Mouse (Mus musculus): ENCODE measurements around the gene Wnt1. TPM values are rescaled to one million over a fixed set of nuclear protein-coding genes. Genes with fewer than 3 reads are reported as not detected.
A peak's percentile ranks its signal among the peaks of the same experiment; 100 is the strongest.
"Not testable (repeated sequence)": the region's sequence is repeated elsewhere in the genome, so short reads cannot be mapped to it uniquely, and the experiment has no call there.

Wnt1 gene
- not detected for total RNA-seq (2021)
- long read RNA-seq, experiment 1, partial matches to known transcripts: 0 of 11 reads
- long read RNA-seq, experiment 1, other reads (novel, unspliced or antisense): 11 of 11 reads
- long read RNA-seq, experiment 2, partial matches to known transcripts: 0 of 12 reads
- long read RNA-seq, experiment 2, other reads (novel, unspliced or antisense): 12 of 12 reads

DNA sequence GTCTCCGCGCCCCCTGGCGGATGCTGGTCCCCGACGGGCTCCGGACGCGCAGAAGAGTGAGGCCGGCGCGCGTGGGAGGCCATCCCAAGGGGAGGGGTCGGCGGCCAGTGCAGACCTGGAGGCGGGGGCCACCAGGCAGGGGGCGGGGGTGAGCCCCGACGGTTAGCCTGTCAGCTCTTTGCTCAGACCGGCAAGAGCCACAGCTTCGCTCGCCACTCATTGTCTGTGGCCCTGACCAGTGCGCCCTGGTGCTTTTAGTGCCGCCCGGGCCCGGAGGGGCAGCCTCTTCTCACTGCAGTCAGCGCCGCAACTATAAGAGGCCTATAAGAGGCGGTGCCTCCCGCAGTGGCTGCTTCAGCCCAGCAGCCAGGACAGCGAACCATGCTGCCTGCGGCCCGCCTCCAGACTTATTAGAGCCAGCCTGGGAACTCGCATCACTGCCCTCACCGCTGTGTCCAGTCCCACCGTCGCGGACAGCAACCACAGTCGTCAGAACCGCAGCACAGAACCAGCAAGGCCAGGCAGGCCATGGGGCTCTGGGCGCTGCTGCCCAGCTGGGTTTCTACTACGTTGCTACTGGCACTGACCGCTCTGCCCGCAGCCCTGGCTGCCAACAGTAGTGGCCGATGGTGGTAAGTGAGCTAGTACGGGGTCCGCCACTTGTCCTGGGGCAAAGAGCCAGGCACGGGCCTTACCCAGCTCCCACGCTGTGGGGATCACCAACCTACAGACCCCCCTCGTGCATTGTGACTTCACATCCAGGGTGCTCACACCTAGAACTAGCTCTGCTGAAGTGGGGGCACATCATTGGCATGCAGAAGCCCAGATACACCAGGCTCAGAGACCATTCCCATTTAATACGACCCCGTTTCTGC, at the start of gene Wnt1:
Gene Wnt1, plus strand, starts transcription at position 197 of the 875 bp plus-strand sequence.
- intact Hi-C loops (cut with DNase I): loop anchor here (5.0 kb wide), 2 partner anchors 128 to 208 kb away; partner anchors contain the start of gene Ddx23
- DNase-seq (ENCODE audit: low spot score in 2 of 2): no peak

GRCm38 (mm10) chr15:98740219-98740618, 49.4 kb upstream of the Wnt1 start:
- DNase-seq (ENCODE audit: low spot score in 2 of 2): no peak
- intact Hi-C loops (cut with DNase I): no loop called here

- no peak for DNase-seq (ENCODE audit: low spot score in 2 of 2)
- intact Hi-C loops (cut with DNase I): no loop called here
These were observed 46.8 kb upstream of the Wnt1 start for GRCm38 (mm10) chr15:98742766-98743428.

DNA sequence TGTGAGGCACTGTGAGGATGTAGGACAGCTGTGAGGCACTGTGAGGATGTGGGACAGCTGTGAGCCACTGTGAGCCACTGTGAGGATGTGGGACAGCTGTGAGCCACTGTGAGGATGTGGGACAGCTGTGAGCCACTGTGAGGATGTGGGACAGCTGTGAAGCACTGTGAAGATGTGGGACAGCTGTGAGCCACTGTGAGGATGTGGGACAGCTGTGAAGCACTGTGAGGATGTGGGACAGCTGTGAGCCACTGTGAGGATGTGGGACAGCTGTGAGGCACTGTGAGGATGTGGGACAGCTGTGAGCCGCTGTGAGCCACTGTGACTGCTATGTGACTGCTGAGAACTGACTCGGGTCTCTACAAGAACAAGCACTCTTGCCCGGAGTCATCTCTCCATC, 45.8 kb upstream of the Wnt1 start:
- DNase-seq (ENCODE audit: low spot score in 2 of 2); intact Hi-C loops (cut with DNase I): not testable (repeated sequence)

- DNase-seq (ENCODE audit: low spot score in 2 of 2): peak in 1 of 2 experiments; percentile 76
- intact Hi-C loops (cut with DNase I): no loop called here
These were observed 43.2 kb upstream of the Wnt1 start for GRCm38 (mm10) chr15:98746344-98746965.

DNA sequence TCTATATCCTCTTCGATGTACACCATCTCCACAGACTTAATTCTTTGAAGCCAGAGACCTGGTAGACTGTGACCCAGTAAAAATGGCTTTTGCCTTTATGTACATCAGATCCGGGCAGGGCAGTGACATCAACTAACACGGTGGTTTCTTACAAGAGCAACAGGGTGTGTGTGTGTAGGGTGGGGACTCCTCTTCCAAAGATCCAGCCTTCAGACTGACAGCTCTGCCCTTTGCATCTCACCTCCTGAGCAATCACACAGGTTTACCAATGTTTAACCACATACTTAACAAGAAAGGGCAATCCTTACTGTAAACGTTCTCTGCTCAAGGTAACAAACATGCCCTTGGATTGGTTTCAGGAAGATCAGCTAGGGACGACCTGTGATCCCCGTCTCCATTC, 42.4 kb upstream of the Wnt1 start:
- intact Hi-C loops (cut with DNase I): no loop called here
- no peak for DNase-seq (ENCODE audit: low spot score in 2 of 2)

- intact Hi-C loops (cut with DNase I): no loop called here
- no peak for DNase-seq (ENCODE audit: low spot score in 2 of 2)
These were observed 40.6 kb upstream of the Wnt1 start for GRCm38 (mm10) chr15:98749093-98749492.

DNA sequence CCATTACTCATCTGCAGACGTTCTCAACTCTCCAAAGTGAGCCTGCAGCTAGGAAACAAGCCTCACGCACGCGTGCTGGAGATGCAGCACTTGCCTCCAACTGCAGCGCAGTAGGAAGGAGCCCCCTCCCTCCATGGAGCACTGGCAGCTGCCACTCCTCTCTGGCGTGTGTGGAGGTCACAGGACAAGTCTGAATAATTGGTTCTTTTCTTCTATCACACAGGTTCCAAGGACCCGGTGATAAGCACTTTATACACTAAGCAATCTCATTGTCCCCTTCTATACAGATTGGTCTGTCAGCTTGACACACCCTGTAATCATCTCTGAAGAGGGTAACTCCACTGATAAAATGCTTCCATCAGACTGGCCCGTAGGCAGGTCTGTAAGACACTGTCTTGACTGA, 36.6 kb upstream of the Wnt1 start:
- DNase-seq (ENCODE audit: low spot score in 2 of 2): no peak
- intact Hi-C loops (cut with DNase I): no loop called here

- intact Hi-C loops (cut with DNase I): no loop called here
- DNase-seq (ENCODE audit: low spot score in 2 of 2): no peak
These were observed 35.5 kb upstream of the Wnt1 start for GRCm38 (mm10) chr15:98754125-98754524.

GRCm38 (mm10) chr15:98762201-98762621, 27.4 kb upstream of the Wnt1 start:
- intact Hi-C loops (cut with DNase I): no loop called here
- peak; percentile 70 to 74 for DNase-seq (ENCODE audit: low spot score in 2 of 2)

GRCm38 (mm10) chr15:98762670-98763529, 26.8 kb upstream of the Wnt1 start, which contains the start of gene Arf3:
Arf3 (minus strand) TSS chr15:98763214.
- intact Hi-C loops (cut with DNase I): no loop called here
- peak; percentile 96 to 98 for DNase-seq (ENCODE audit: low spot score in 2 of 2)

DNA sequence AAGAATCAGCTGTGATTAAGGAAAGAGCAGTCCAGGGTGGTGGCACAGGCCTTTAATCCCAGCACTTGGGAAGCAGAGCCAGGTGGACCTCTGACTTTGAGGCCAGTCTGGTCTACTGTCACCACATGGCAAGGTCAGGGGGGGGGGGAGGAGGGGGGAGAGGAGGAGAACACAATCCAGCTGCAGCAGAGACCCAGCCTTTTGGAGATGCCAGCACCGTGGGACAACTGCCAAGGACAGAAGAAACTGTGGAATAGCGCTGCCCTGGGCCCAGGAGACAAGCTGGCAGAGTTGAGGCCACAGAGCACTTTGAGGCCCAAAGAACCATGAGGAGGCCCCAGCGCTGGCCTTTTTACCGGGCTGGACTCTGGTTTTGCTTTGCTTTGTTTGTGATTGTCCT, 23.7 kb upstream of the Wnt1 start:
- intact Hi-C loops (cut with DNase I): no loop called here
- DNase-seq (ENCODE audit: low spot score in 2 of 2): no peak

DNA sequence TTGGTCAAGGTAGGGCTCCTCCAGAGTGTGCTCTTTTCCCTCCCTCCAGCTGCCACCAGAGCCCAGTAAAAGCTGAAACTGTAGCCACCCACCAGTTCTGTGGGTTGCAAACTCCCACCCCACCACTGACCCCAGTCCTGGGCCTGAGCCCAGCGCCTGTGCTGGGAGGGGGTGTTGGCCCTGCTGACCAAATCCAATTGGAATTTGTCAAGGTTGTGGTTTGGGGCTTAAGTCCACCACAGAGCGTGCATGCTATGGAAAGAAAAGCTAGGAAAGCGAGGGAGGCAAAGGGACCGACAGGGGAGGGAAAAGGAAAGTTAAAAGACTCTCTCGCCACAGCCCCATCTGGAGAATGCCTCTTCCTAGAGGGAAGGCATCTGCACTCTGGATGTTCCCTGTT, 21.4 kb upstream of the Wnt1 start:
- DNase-seq (ENCODE audit: low spot score in 2 of 2): no peak
- intact Hi-C loops (cut with DNase I): no loop called here

DNA sequence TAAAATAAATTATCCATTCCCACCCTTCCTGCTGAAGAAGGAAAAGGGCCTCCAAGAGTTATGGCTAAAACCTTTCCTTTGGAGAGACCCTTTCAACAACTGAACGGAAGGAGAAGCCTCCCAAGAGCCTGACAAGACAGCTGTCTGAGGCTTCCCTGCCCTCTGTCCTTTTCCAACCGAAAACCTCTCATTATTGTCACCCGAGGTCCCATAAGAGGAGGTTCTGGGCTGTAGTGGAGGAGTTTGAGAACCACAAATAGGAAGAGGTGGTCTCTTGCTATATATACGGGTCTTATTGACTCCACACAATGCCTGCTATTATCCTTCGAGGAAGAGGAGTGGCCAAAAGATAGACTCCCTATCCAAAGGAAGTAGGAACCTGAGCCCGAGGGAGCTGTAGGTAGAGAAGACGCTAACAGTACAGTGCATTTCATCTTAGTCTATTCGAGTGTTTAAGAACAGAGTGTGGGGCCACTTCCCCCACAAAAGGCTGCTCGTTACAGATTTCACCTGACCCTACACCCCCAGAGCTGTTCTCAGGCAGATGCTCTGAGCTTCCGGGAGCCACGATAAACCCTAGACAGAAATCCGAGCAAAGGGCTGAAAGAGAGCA, 17.7 kb upstream of the Wnt1 start:
- DNase-seq (ENCODE audit: low spot score in 2 of 2): no peak
- intact Hi-C loops (cut with DNase I): no loop called here

DNA sequence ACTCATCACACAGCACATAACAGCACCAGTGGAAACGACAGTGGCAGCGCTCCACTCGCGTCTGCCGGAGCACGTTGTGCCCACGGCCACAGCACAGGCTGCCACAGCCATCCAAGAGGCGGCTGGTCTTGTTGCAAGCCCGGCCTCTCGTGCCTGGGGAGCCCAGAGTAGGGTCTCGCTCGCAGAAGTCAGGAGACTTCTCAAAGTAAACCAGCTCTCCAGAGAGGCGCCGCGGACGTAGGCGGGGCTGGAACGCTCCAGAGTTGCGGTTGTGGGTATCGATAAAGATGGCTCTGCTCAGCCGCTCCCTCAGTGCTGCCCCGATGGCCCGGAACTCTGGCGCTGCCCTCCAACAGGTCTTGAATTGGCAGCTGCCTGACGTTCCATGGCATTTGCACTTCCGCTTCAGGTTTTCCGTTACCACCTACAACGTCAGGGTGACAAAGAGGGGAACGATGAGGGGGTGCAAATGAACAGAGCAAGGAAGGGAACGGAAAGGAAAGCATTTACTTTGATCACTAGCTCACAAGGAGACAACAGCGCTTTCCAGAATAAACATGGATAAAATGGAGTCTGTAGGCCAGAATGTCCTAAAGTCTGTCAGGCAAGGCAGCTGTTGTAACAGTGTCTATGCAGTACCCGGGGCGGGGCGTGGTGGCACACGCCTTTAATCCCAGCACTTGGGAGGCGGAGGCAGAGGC, 17.0 kb upstream of the Wnt1 start:
- DNase-seq (ENCODE audit: low spot score in 2 of 2): no peak
- intact Hi-C loops (cut with DNase I): no loop called here

DNA sequence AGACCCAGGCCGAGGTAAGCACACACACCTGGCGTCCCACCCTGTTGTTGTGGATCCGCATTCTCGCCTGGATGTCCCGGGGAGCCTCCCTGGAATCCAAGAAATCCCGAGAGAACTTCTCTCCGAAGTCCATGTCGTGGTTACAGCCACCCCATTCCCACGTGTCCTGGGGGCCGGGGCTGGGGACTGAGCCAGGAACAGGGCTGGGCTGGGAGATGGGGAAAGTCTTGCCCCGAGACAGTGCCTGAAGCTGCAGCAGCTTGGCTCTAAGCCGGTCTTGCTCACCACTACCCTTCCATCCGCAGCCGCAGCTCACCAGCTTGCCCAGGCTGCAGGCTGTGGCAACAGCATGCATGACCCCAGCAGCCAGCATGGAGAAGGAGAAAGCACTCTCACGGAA, 15.6 kb upstream of the Wnt1 start:
- DNase-seq (ENCODE audit: low spot score in 2 of 2): no peak
- intact Hi-C loops (cut with DNase I): no loop called here

- intact Hi-C loops (cut with DNase I): no loop called here
- DNase-seq (ENCODE audit: low spot score in 2 of 2): no peak
These were observed 14.1 kb upstream of the Wnt1 start for GRCm38 (mm10) chr15:98775533-98775932.

Data from left cerebral cortex, postnatal 14 days (tissue).